ENCODE assay signal across 27 mouse cellular contexts in the genomic region with DNA sequence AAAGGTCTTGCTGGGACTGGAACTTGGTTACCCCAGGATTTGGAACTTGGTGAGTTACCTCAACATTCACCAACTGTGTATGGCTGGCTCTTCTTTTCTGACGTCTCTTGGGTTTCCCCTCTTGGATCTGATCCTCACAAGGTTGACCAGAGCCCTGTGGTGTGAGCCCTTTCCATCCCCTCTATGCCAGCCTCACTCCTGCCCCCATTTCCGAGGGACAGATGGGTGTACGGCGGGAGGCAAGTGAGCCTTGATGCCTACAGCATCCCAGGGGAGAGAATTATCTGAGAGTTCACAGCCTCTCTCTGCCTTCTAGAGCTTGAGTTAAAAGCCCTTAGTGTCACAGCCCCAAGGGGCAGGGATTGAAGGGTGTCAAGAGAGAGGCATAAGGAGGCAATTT. TPM values are rescaled to one million over a fixed set of nuclear protein-coding genes. Genes with fewer than 3 reads are reported as not detected.
DNase-seq lines count a peak whose midpoint lies in the region; TF ChIP-seq lines count a peak whose summit lies in the region.
"Had no signal": no experiment of that assay in that cellular context is flagged by ENCODE, and none has a peak within 500 bp of the region (broad histone marks: within the 10 kb centered on the region; RNA-seq: fewer than 3 reads in every experiment).

No protein-coding gene starts in this region.

- H3K27me3 ChIP-seq in cerebellum, adult 2 months (ENCODE audit: control insufficient read depth, insufficient read depth, low read length): no peaks in the 10 kb centered on the region

- intact Hi-C loops in left cerebral cortex, postnatal 25 days (cut with DNase I): no loop called here

- peaks cover 21% of the 10 kb centered on the region for H3K4me1 ChIP-seq in cerebellum, adult 2 months (ENCODE audit: control insufficient read depth, insufficient read depth, low read length)

- no peak overlapping the region for H3K4me3 ChIP-seq in cerebellum, adult 2 months (replicated peaks; ENCODE audit: insufficient read depth, low read depth, low read length)
- H3K4me3 ChIP-seq: embryonic facial prominence, embryonic 15.5 days; gastrocnemius, adult 2 months; hindbrain, embryonic 10.5 days; hindbrain, embryonic 13.5 days; intestine, embryonic 15.5 days had no signal

- peak overlapping the region; percentile 12 for H3K27ac ChIP-seq in cerebellum, adult 2 months (ENCODE audit: insufficient read depth, low read length)
- H3K27ac ChIP-seq: embryonic facial prominence, embryonic 15.5 days; gastrocnemius, adult 2 months; hindbrain, embryonic 10.5 days; hindbrain, embryonic 13.5 days; intestine, embryonic 15.5 days had no signal

- WGBS in cerebellum, adult 2 months: 14% methylated on average over 4 of the region's 4 CpGs

- TF ChIP-seq CTCF in cerebellum, adult 2 months (IDR thresholded peaks at IDR 0.05; ENCODE audit: borderline replicate concordance, insufficient read depth, low read depth, low read length): no peak

- peak; percentile 70 to 76 for DNase-seq in cerebellum, adult 18-20 months
- DNase-seq in cerebellum, postnatal 4 days (ENCODE audit: low spot score in 2 of 2): no peak
- DNase-seq in cerebellum, adult 2 months: peak; percentile 70 to 86
- peak; percentile 74 for DNase-seq in cerebellum, adult 9-11 months
- DNase-seq in thymus, postnatal 36 days: no peak
- no peak for DNase-seq in left cerebral cortex, postnatal 25 days (ENCODE audit: low spot score in 2 of 2)
- DNase-seq: adrenal gland, adult 2 months; adrenal gland, postnatal 14 days; forebrain, postnatal 0 days; gastrocnemius, adult 2 months; gastrocnemius, postnatal 14 days; heart, adult 11 months; heart, postnatal 36 days; kidney, adult 11 months; kidney, adult 8-10 months had no signal

- TF ChIP-seq POLR2A in cerebellum, adult 2 months (IDR thresholded peaks at IDR 0.05; ENCODE audit: borderline replicate concordance, insufficient read depth, low read length): no peak

RNA-seq across cellular contexts. Expression of gene Xkr7, which starts 4.2 kb away (rescaled TPM):
- 9.5 and 11.6 TPM in 2 replicates for polyA plus RNA-seq in cerebellum, adult 2 months (2012; rRNA removed)
- 1 to 10 TPM; 4.3 to 5.7 TPM for total RNA-seq in left cerebral cortex, postnatal 25 days (2021)
- total RNA-seq: common myeloid progenitor, adult 5-6 weeks; gastrocnemius, adult 2 months; heart, adult 8-10 months; heart, postnatal 36 days; MEL had no signal
- polyA plus RNA-seq: C2C12; CD4-positive, CD25-positive, alpha-beta regulatory T cell, adult 4 months; embryonic facial prominence, embryonic 15.5 days; heart, embryonic 11.5 days; heart, embryonic 14.5 days; heart, postnatal 0 days had no signal

RNA-seq across cellular contexts. Expression of gene Pdrg1, which starts 12.3 kb away (rescaled TPM):
- polyA plus RNA-seq in cerebellum, adult 2 months (2012; rRNA removed): 131 and 133 TPM in 2 replicates
- total RNA-seq in left cerebral cortex, postnatal 25 days (2021): 10 to 100 TPM; 50.7 to 51.4 TPM

RNA-seq across cellular contexts. Expression of gene Ccm2l, which starts 38.3 kb away (rescaled TPM):
- polyA plus RNA-seq in cerebellum, adult 2 months (2012; rRNA removed): 9.0 and 11.4 TPM in 2 replicates
- 1 to 10 TPM; 4.9 to 5.5 TPM for total RNA-seq in left cerebral cortex, postnatal 25 days (2021)
- total RNA-seq: common myeloid progenitor, adult 5-6 weeks; MEL had no signal
- polyA plus RNA-seq: C2C12; CD4-positive, CD25-positive, alpha-beta regulatory T cell, adult 4 months had no signal

Comparison
In these comparisons a context has a peak if more than half of its experiments do, and no peak if none do; other contexts are left out.
1. DNase-seq: peak in cerebellum, adult 18-20 months (2 of 2), cerebellum, adult 2 months (2 of 2) and cerebellum, adult 9-11 months (single experiment); none in cerebellum, postnatal 4 days (0 of 2), thymus, postnatal 36 days (0 of 2) and left cerebral cortex, postnatal 25 days (0 of 2).